Mouse (Mus musculus): ENCODE results near the gene Tnfrsf8.

DNA sequence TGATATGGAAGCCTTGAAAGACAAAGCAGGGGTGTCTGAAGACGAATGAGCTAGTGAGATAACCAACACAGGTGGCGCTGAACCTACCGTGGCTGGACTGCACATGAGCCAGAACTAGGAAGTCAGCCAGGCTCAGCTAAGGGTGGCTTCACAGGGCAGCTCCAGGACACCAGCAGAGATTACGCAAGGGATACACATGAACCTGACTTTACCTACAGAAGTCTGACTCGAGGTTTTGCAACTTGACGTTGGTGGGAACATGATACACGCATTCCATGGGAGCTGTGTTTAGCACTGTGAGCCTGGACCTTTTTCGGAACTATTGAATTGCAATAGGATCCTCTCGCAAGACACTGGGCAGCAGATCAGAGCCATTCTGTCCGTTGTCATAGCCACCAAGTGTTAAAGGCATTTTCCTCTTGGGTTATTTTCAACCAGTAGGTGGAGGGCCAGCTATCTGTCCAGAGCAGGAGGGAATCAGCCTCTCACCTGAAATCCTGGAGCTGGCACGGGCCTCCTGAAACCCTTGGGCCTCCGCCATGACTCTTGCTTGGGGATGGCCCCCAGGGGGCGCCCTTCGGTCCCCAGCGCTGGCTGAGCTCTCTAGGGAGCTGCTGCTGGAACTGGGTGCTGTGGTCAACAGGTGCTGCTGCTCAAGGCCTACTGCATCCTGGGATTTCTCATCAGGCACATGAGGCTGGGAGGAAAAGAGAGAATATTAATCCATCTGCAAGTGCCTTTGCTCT is 95.6 kb downstream of the Tnfrsf8 start:
- TF ChIP-seq POLR2A (IDR thresholded peaks at IDR 0.05; ENCODE audit: extremely low read depth, insufficient read depth, low read length) (no peak), CTCF (IDR thresholded peaks at IDR 0.05; ENCODE audit: low read depth, low read length) (peak; percentile 79)

Data from liver, adult 2 months (tissue).